Mouse (Mus musculus): ENCODE measurements around the gene Zfp964.
"Not testable (repeated sequence)": the region's sequence is repeated elsewhere in the genome, so short reads cannot be mapped to it uniquely, and the experiment has no call there.

Zfp964 gene

DNA sequence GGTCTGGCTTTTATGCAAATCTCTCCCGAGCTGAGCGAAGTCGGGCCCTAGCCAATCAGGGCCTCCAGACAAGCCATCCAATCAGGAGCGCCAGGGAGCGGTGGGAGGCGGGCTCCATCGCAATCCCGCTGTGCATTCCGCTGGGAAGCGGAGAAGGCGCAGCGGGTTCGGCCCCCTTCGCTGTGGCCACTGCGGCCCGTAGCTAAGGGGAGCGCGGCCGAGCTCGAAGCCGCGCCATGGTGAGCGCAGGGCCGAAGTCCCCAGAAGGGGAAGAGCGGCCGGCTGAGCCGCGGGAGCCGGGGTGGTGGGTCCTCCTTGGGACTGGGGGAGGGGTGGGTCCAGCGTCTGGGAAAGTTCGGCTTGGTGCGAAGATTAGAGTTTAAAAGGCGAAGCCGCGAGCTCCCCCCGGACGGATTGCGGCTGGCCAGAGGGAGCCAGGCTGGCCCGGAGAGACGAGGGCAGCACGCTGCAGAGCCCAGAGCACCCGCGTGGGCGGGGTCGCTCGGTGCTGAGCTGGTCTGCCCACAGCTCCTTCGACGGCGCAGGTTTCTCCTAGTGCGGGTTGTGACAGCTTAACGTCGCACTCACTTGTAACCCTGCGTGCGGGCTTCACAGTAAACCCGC is at the start of gene Zfp964:
TSS of gene Zfp964 (plus strand) at position 122 of the 624 bp plus-strand sequence.
- peak; percentile 100 for ATAC-seq (ENCODE audit: low TSS enrichment)

DNA sequence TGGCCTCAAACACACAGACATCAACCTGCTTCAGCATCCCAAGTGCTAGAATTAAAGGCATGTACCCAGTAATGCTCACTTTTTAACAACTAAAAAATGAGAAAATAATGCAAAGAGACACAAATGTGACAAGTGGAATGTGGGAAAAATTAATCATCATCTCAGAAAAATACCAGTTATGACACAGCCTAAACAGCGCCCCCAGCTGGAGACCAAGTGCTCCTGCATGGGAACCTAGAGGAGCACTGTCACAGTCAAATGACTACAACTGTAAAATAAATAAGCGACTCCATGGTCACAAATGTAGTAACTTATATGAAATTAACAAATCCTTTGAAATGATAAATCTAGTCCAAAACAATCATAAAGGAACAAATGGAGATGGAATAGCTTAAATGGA is 39.6 kb upstream of the Zfp964 start:
- ATAC-seq (ENCODE audit: low TSS enrichment): no peak

- no peak for ATAC-seq (ENCODE audit: low TSS enrichment)
Observed at GRCm38 (mm10) chr8:69618078-69618477, 36.2 kb upstream of the Zfp964 start.

GRCm38 (mm10) chr8:69625095-69625789 is 29.0 kb upstream of the Zfp964 start, which contains the start of gene Zfp868:
Zfp868 (minus strand) TSS chr8:69625548.
- ATAC-seq (ENCODE audit: low TSS enrichment): peak; percentile 99

- ATAC-seq (ENCODE audit: low TSS enrichment): no peak
Observed at GRCm38 (mm10) chr8:69653808-69654357, 396 bp upstream of the Zfp964 start.

DNA sequence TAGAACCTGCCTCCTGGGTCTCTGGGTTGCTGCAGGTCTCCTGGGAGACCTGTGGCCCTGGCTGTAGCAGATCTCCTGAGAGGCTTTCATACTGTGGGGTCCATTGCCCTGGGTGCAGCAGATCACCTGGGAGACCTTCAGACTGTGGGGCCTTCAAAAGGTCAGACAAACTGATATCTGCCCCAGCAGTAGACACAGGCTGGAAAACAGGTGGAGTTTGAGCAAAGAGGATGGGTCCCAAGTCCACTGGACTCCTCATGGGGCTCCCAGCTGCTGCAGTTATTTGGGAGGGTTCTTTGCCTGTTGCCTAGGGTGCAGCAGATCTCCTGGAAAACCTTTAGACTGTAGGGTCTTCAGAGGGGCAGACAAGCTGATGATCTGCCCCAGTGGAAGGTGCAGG is 7.0 kb downstream of the Zfp964 start:
- ATAC-seq (ENCODE audit: low TSS enrichment): no peak

- ATAC-seq (ENCODE audit: low TSS enrichment): not testable (repeated sequence)
Observed at GRCm38 (mm10) chr8:69665051-69665450, 10.8 kb downstream of the Zfp964 start.

DNA sequence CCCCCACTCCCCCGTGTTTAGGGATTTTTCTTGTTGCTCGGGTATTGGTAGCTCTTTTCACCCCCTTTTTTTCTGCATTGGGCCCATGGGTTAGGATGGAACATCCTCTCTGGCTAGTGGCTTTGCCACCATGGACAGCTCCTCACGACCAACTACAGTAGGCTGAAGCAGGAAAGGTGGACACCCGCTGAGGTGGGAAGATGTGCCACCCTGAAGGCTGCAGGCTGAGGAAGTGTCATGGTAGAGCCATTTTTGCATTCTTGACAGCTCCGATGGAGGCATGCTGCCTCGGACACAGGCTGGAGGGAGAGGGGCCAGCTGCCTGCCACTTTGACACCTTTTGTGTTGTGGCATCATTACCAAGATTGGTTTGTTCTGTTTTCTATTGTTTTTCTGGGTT is 47.5 kb downstream of the Zfp964 start:
- ATAC-seq (ENCODE audit: low TSS enrichment): no peak

DNA sequence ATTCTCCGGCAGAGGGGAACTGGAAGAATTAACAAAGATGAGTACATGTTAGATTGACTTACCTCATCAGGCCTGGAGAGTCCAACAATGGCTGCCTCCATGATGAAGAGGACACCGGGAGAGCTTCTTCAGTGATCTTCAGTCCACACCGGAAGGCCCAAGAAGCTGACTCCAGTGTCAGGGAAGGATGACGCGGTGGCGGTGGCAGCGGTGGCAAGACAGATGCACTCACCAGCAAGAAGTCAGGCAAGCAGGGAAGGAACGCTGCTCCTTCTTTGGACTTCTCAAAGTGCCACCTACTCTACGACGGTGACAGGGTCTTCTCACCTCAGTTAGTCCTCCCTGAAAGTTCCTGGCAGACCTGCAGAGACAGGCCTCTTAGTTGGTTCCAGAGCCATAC is 56.3 kb downstream of the Zfp964 start, which contains the start of gene Zfp869:
TSS of gene Zfp869 (minus strand) at position 101 of the 400 bp plus-strand sequence.
- ATAC-seq (ENCODE audit: low TSS enrichment): not testable (repeated sequence)

GRCm38 (mm10) chr8:69713516-69713915 is 59.2 kb downstream of the Zfp964 start:
- ATAC-seq (ENCODE audit: low TSS enrichment): no peak

DNA sequence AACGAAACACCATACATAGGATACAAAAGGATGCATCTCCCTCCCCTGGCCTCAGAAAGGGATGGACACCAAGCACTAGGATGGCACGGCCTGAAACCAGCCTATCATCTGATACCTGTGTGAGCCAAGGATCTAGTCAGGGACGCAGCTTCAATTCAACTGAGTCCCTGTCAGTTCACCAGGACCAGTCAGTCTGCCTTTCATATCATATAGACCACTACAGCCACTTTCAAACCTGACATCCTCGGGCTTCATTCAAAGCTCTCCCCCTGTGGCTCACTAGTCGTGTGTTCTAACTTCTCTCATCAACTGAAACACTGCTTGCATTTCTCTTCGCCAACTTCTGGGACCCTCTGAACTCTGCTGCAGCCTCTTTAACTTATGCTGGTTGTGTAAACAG is 61.1 kb downstream of the Zfp964 start:
- no peak for ATAC-seq (ENCODE audit: low TSS enrichment)

All from frontal cortex, adult (tissue).